Mouse (Mus musculus): ENCODE data around the gene Espn. TPM values are rescaled to one million over a fixed set of nuclear protein-coding genes. Genes with fewer than 3 reads are reported as not detected.

The Espn gene
- polyA plus RNA-seq, 1 experiment from 2014 or later: 1.3 TPM

DNA sequence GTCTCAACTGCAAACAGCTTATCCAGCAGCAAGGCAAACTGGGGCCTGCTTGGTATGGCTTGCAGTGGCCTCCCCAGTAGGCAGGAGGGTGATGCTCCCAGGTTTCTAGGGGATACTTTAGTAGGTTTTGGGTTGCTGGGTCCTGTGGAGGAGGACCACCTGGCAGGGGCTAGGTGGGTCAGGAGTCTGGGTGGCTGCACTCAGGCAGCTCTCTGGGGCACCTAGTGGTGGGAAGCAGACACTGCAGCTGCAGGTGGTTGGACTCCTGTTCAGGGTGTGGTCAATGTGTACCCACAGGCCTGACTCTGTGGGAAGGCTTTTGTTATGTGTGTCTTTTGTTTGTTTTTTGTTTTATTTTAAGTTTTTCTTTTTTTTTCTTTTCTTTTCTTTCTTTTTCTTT lies 17.7 kb downstream of the Espn start:
- ATAC-seq: no peak
- no peak for TF ChIP-seq CTCF (IDR thresholded peaks at IDR 0.05)
- H3K27me3 ChIP-seq: peaks cover 8% of the 10 kb centered on the region
- CTCF ChIA-PET: interaction anchor here (0.8 to 1.7 kb wide), 4 partner anchors 8 to 130 kb away, joined by 3 to 7 read pairs (median 4); partner anchors contain the start of gene Tnfrsf25
- POLR2A ChIA-PET: no interaction called here
- no peak for DNase-seq (ENCODE audit: low read depth, low spot score)
- in situ Hi-C loops (cut with MboI; ENCODE audit: low pct_unique_long_range_greater_than_20kb): no loop called here

DNA sequence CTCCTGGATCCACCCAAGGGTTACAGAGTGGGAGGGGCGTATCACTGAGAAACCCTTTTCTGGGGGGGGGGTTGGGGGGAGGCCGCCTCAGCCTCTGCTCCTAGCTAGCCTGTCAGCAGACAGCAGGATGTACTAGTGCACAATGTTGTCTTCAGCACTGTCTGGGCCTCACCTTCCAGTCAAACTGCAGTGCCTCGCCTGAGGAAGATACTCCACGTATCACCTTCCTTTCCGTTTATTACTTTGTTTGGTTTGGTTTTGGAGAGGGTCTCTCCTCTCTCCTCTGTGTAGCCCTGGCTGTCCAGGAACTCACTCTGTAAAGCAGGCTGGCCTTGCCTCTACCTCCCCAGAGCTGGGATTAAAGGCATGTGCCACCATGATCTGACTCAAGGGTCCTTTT lies 19.0 kb downstream of the Espn start:
- no peak for TF ChIP-seq CTCF (IDR thresholded peaks at IDR 0.05)
- in situ Hi-C loops (cut with MboI; ENCODE audit: low pct_unique_long_range_greater_than_20kb): no loop called here
- DNase-seq (ENCODE audit: low read depth, low spot score): no peak
- POLR2A ChIA-PET: no interaction called here
- CTCF ChIA-PET: no interaction called here
- no peak for ATAC-seq
- H3K27me3 ChIP-seq: peaks cover 8% of the 10 kb centered on the region

DNA sequence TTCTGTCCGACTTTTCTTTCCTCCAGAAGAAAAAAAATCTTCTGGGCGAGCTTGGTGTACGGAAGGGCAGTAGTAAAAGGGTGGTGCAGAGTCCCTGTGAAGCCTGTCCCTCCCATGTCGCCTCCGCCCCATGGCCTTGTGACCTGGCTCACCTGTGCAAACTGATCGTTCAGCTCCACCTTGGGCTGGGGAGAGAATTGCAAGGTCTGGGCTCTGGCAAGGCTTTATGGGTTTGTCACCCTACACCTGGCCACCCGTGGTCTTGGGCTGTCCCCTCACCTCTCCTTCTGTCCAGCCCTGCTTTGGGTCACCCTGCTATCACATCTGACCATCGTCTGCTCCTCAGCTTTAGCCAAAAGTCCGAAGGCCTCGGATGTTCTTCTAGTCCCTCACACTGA lies 19.4 kb downstream of the Espn start:
- peaks cover 8% of the 10 kb centered on the region for H3K27me3 ChIP-seq
- TF ChIP-seq CTCF (IDR thresholded peaks at IDR 0.05): no peak
- DNase-seq (ENCODE audit: low read depth, low spot score) (no peak), ATAC-seq (no peak)
- CTCF ChIA-PET: no interaction called here
- POLR2A ChIA-PET: no interaction called here
- in situ Hi-C loops (cut with MboI; ENCODE audit: low pct_unique_long_range_greater_than_20kb): no loop called here

DNA sequence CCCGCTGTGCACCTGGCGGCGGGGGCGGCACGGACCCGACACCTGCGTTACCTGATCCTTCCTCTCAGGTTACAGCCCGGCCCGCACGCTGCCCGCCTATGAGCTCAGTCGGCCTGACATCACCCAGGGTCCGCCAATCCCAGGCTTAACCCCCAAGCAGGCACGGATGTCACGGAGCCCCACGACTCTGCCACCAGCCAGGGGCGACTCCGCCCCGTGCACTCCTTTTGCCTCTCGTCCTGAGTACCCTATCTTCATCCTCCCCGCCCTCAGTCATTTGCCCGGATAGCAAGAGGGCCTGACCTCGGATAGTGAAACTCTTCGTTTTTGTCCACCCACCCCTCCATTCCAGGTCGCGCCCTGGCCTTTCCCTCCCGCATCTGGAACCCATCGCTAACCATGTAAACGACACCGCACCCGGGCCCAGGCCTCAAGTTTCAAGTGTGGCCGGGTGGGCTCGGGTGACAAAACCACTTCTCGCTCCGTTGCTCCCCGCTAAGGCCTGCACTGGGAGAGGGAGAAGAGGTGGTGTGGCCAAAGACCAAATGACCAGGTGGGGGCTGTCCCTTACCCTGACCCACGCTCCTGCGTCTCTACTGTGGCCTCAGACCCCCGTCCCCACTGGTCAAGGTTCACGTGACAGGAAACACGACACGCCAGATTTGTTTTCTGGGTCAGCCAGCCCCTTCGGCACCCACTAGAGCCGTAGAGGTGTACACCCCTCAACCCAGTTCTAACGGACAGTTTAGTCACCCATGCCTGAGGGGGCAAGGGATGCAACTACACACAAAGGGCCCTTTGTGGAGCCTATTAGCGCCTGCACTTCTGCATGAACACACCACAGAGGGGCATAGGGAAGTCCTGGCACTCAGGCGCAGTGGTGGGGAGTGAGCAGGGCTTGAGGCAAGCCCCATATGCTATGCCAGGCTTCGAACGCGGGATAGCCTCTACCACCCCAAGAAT lies 20.1 kb downstream of the Espn start:
- ChIA-PET POLR2A (no interaction called here), CTCF (interaction anchor here (1.2 kb wide), 1 partner anchor 8 kb away, joined by 3 read pairs; no protein-coding TSS in a partner anchor)
- no peak for TF ChIP-seq CTCF (IDR thresholded peaks at IDR 0.05)
- in situ Hi-C loops (cut with MboI; ENCODE audit: low pct_unique_long_range_greater_than_20kb): no loop called here
- DNase-seq (ENCODE audit: low read depth, low spot score): no peak
- H3K27me3 ChIP-seq: peaks cover 8% of the 10 kb centered on the region
- ATAC-seq: no peak

DNA sequence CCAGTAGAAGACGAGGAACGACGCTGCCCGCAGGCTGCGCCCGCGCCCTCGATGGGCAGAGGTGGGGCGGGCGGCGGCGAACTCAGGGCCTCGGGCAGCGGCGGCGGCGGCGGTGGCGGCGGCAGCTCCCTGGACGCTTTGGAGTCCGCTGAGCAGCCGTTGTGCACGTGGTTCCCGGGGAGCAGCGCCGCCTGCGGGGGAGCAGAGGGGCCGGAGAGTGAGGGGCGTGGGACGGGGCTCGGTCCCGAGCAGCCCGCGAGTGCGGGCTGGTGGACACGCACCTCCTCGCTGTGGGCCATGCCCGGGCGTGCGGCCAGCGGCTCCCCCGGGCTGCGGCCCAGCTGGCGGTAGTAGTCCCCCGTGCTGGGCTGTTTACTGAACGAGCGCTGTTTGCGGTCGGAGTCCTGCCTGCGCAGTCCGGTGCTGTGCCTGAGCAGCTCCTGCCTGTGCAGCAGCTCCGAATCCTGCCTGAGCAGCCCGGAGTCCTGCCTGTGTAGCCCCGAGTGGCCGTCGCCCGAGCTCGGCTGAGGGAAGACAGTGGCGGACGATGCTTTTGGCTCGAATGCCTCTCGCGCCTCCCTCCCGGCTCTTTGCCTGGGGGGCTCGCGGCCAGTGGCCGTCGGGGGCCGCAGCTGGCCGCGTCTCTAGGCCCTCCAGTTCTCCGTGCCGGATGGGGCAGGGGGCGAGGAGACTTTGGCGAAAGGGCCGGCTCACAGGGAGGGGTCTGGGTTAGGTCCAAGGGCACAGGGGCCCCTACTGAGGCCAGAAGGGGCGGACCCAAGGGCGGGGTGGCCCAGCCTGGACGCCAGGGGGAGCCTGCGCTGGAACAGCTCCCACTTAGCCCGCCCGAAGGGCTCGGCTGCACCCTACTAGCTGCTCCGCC lies 21.2 kb downstream of the Espn start:
- peaks cover 8% of the 10 kb centered on the region for H3K27me3 ChIP-seq
- DNase-seq (ENCODE audit: low read depth, low spot score): no peak
- CTCF ChIA-PET: interaction anchor here (1.2 kb wide), 1 partner anchor 9 kb away, joined by 3 read pairs; no protein-coding TSS in a partner anchor
- in situ Hi-C loops (cut with MboI; ENCODE audit: low pct_unique_long_range_greater_than_20kb): no loop called here
- no peak for TF ChIP-seq CTCF (IDR thresholded peaks at IDR 0.05)
- ATAC-seq: peak; percentile 29
- POLR2A ChIA-PET: no interaction called here

DNA sequence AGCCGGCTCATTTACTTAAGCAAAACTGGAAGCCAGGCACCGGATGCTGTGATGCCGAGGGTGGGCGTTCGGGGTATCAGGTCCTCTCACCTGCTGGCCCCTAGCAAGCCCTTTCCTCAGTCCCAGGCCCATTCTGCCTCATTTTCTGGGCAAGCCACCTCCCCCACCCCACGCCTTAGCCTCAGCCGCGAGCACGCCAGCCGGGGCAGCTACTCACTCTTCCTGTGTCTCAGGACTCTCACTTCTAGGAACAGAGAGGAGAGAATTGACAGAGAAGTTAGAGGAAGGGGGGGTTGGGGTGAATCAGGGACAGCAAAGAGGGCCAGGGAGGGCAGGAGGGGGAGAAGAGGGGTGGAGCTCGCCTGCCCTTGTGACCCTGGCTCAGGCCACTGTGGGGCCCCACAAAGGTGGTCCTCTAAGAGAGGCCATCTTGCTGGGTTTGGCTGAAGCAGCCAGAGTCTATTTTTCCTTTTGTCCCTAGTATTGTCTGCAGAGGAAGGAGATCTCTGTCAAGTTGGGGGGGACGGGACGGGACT lies 22.7 kb downstream of the Espn start:
- CTCF ChIA-PET: no interaction called here
- ATAC-seq (no peak), DNase-seq (ENCODE audit: low read depth, low spot score) (no peak)
- POLR2A ChIA-PET: no interaction called here
- peaks cover 8% of the 10 kb centered on the region for H3K27me3 ChIP-seq
- in situ Hi-C loops (cut with MboI; ENCODE audit: low pct_unique_long_range_greater_than_20kb): no loop called here
- no peak for TF ChIP-seq CTCF (IDR thresholded peaks at IDR 0.05)

DNA sequence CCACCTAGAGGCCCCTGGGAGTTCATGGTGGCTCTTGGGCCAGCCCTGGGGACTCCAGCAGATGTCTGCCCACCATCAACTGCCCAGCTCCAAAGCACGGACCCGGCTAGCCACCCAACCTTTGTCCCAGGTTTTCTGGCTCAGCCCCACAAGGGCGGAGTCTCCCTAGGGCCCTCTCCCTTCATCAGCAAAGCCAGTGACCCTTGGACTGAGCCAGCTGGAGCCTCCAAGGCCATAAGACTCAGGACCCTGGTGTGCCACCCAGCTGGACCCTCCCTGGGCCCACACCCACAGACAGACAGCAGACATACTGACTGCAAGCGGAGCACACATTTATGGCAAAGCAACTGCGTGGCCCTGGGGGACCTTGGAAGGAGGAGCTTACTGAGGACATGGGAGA lies 23.4 kb downstream of the Espn start:
- peaks cover 8% of the 10 kb centered on the region for H3K27me3 ChIP-seq
- no peak for TF ChIP-seq CTCF (IDR thresholded peaks at IDR 0.05)
- ChIA-PET CTCF (no interaction called here), POLR2A (no interaction called here)
- ATAC-seq (no peak), DNase-seq (ENCODE audit: low read depth, low spot score) (no peak)
- in situ Hi-C loops (cut with MboI; ENCODE audit: low pct_unique_long_range_greater_than_20kb): no loop called here

DNA sequence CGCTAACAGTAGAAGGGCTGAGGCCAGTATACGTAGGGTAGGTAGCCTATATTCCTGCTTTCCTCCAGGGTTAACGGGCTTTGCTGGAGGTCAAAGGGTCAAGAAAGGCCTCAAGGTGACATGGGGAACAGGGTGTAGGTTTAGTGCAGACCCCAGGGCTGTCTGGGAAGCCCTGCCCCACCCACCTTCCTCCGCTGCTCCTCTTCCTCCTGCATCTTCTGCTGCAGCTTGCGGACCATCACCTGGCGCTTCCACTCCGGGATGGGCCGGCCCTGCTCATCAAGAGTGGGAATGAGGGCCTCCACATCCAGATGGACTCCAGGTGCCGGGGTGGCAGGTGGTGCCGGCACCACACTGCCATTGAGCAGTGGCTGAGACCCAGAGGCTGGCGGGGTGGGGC lies 24.3 kb downstream of the Espn start:
- DNase-seq (ENCODE audit: low read depth, low spot score): no peak
- POLR2A ChIA-PET: interaction anchor here (0.7 kb wide), 1 partner anchor 114 kb away, joined by 4 read pairs; no protein-coding TSS in a partner anchor
- in situ Hi-C loops (cut with MboI; ENCODE audit: low pct_unique_long_range_greater_than_20kb): no loop called here
- no peak for ATAC-seq
- TF ChIP-seq CTCF (IDR thresholded peaks at IDR 0.05): no peak
- CTCF ChIA-PET: interaction anchor here (1.0 kb wide), 1 partner anchor 11 kb away, joined by 3 read pairs; no protein-coding TSS in a partner anchor
- H3K27me3 ChIP-seq: peaks cover 8% of the 10 kb centered on the region

DNA sequence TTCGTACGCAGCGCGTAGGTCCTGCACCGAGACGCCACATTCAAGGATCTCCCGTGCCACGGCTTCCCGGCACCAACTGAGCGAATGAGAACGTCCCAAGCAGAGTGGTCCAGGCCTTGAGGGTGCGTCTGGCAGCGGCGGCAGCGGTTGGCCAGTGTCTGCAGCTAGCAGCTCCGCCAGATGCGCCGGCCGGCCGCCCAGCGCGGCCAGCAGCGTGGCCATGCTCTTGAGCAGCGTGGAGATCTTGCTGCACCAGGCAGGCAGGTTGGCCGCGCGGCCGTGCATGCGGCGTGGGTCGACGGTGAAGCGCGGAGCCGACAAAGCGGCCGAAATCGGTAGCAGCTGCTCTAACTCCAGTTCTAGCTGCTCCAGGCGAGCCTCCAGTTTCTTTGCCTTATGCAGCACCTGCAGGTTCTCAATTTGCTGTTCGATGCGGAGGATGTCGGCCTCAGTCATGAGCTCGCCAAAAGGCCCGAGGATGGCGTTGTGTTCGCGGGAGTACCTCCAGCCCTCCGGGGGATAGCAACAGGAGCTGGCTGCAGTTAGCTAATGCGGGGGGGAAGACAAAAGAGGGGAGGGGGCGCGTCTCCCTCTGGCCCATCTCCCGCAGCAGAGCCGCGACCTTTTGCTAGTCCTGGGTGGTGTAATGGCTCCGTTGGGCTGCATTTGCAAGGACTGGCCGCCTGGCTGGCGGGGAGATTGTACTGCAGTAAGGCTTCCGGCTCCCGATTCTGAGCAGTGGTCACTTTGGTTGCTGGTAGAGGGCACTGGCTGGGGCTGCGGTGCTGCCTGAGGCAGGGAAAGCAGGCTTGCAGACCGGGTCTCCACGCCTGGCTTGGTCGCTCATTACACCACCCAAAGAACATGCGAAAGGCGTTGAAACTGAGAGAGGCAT lies 25.9 kb downstream of the Espn start:
- POLR2A ChIA-PET: no interaction called here
- DNase-seq (ENCODE audit: low read depth, low spot score): no peak
- in situ Hi-C loops (cut with MboI; ENCODE audit: low pct_unique_long_range_greater_than_20kb): no loop called here
- CTCF ChIA-PET: interaction anchor here (1.8 kb wide), 1 partner anchor 24 kb away, joined by 4 read pairs; no protein-coding TSS in a partner anchor
- no peak for ATAC-seq
- no peak for TF ChIP-seq CTCF (IDR thresholded peaks at IDR 0.05)
- H3K27me3 ChIP-seq: peaks cover 4% of the 10 kb centered on the region

Measured in Patski (cell line).